Mouse (Mus musculus): ENCODE results near the gene Sipa1l1. TPM values are rescaled to one million over a fixed set of nuclear protein-coding genes. Genes with fewer than 3 reads are reported as not detected.

The Sipa1l1 gene
- total and polyA plus RNA-seq, 3 experiments: 13.6 to 36.7 (median 23.6) TPM

DNA sequence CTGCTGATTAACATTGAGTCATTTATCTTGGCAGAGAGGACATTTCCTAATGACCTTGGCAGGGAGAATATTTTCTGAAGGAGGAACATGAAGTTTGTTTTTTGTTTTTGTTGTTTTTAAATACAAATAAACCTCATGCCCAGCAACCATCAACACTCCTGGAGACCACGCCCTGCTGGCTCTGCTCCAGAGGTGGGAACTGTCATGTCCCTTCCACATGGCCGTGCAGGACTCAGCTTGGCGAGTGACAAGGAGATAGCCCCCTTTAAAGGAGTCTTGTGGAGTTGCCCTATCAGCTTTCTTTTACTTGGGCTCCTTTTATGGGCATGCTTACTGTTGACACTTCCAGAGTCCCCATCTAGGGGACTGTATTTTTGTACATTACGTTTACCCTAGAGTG, 136.9 kb downstream of the Sipa1l1 start:
- in situ Hi-C loops (cut with MboI; ENCODE audit: low pct_ligation_motif_present, low pct_unique_long_range_greater_than_20kb, low sequenced_read_pairs) (no loop called here), dilution Hi-C loops (cut with MboI; ENCODE audit: extremely low pct_ligation_motif_present, extremely low pct_unique_long_range_greater_than_20kb, low sequenced_read_pairs) (no loop called here)
- H3K4me1 ChIP-seq (ENCODE audit: control insufficient read depth in 1 of 2, insufficient read depth in 2 of 2): no peaks in the 10 kb centered on the region
- no peak for DNase-seq (ENCODE audit: extremely low read depth)
- no peak overlapping the region for H3K4me3 ChIP-seq (replicated peaks in 1 of 3; ENCODE audit: low read depth in 2 of 3, low read length in 2 of 3, poor library complexity in 1 of 3)
- H3K9me3 ChIP-seq (replicated peaks; ENCODE audit: low read length): no peaks in the 10 kb centered on the region
- H3K27me3 ChIP-seq (replicated peaks): no peaks in the 10 kb centered on the region
- H3K27ac ChIP-seq (ENCODE audit: insufficient read depth, low read depth): no peak overlapping the region
- no peak for TF ChIP-seq USF1 (IDR thresholded peaks at IDR 0.05; ENCODE audit: low read depth, low read length)
- TF ChIP-seq NRF1 (IDR thresholded peaks at IDR 0.05; ENCODE audit: low read depth, low read length): no peak
- TF ChIP-seq NELFE (IDR thresholded peaks at IDR 0.05; ENCODE audit: low read depth, low read length): no peak
- TF ChIP-seq TCF12 (IDR thresholded peaks at IDR 0.05; ENCODE audit: low read depth, low read length): no peak
- TF ChIP-seq CHD2 (IDR thresholded peaks at IDR 0.05; ENCODE audit: low read length): no peak
- no peak for TF ChIP-seq USF2 (conservative IDR thresholded peaks at IDR 0.05; ENCODE audit: low read depth, low read length)
- TF ChIP-seq EP300 (IDR thresholded peaks at IDR 0.05; ENCODE audit: low read length): no peak
- no peak for TF ChIP-seq JUN (IDR thresholded peaks at IDR 0.05; ENCODE audit: insufficient read depth, low read depth, low read length)
- TF ChIP-seq IRF4 (IDR thresholded peaks at IDR 0.05; ENCODE audit: low read depth, low read length): no peak
- no peak for TF ChIP-seq POLR2AphosphoS2 (IDR thresholded peaks at IDR 0.05; ENCODE audit: low read depth, low read length)
- TF ChIP-seq UBTF (IDR thresholded peaks at IDR 0.05; ENCODE audit: low read depth, low read length): no peak
- no peak for TF ChIP-seq HCFC1 (IDR thresholded peaks at IDR 0.05; ENCODE audit: low read depth, low read length)
- TF ChIP-seq ZKSCAN1 (IDR thresholded peaks at IDR 0.05; ENCODE audit: borderline replicate concordance, low read depth, low read length): no peak
- no peak for TF ChIP-seq GABPA (IDR thresholded peaks at IDR 0.05; ENCODE audit: insufficient replicate concordance, low read depth, low read length)
- no peak for TF ChIP-seq MXI1 (IDR thresholded peaks at IDR 0.05; ENCODE audit: low read depth, low read length)
- no peak for TF ChIP-seq CHD1 (IDR thresholded peaks at IDR 0.05; ENCODE audit: low read depth, low read length)
- TF ChIP-seq RCOR1 (conservative IDR thresholded peaks at IDR 0.05; ENCODE audit: low read depth, low read length): no peak
- no peak for TF ChIP-seq TBP (conservative IDR thresholded peaks at IDR 0.05; ENCODE audit: low read depth, low read length)
- TF ChIP-seq RAD21 (IDR thresholded peaks at IDR 0.05; ENCODE audit: low read depth, low read length): no peak
- H3K9ac ChIP-seq (ENCODE audit: insufficient read depth, low read depth): no peak overlapping the region
- H3K79me2 ChIP-seq (replicated peaks; ENCODE audit: control insufficient read depth, extremely low read depth, insufficient read depth, poor library complexity, severe bottlenecking): no peaks in the 10 kb centered on the region
- H3K36me3 ChIP-seq (replicated peaks in 1 of 2; ENCODE audit: control insufficient read depth in 1 of 2, insufficient read depth in 1 of 2, low read length in 1 of 2): peaks cover 0 to 18% of the 10 kb centered on the region in 2 experiments
- no peak overlapping the region for H3K4me2 ChIP-seq (ENCODE audit: insufficient read depth, low read depth, poor library complexity, severe bottlenecking)

DNA sequence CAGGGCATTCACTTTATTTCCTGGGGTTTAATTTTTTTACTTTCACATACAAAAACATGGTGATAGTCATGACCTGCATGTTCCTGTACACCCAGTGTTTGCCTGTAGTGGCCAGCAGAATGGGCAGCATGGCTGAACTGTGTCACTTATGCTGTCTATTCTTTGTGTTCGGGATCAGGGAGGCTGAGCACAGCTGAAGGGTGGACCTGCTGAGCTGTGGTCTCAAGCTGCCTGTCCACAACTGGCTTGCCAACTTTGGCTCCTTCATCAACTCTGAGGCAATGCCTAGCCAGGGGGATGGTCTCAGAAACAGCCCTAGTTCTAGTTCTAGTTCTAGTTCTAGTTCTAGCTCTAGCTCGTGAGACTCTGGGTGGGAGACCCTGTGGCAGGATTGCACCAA, 142.5 kb downstream of the Sipa1l1 start:
- Histone ChIP-seq H3K4me3 (replicated peaks in 1 of 3; ENCODE audit: low read depth in 2 of 3, low read length in 2 of 3, poor library complexity in 1 of 3) (no peak overlapping the region), H3K9me3 (replicated peaks; ENCODE audit: low read length) (no peaks in the 10 kb centered on the region), H3K36me3 (replicated peaks in 1 of 2; ENCODE audit: control insufficient read depth in 1 of 2, insufficient read depth in 1 of 2, low read length in 1 of 2) (peaks cover 0 to 35% of the 10 kb centered on the region in 2 experiments), H3K27me3 (replicated peaks) (no peaks in the 10 kb centered on the region), H3K4me1 (ENCODE audit: control insufficient read depth in 1 of 2, insufficient read depth in 2 of 2) (no peaks in the 10 kb centered on the region), H3K27ac (ENCODE audit: insufficient read depth, low read depth) (no peak overlapping the region), H3K4me2 (ENCODE audit: insufficient read depth, low read depth, poor library complexity, severe bottlenecking) (no peak overlapping the region), H3K79me2 (replicated peaks; ENCODE audit: control insufficient read depth, extremely low read depth, insufficient read depth, poor library complexity, severe bottlenecking) (no peaks in the 10 kb centered on the region), H3K9ac (ENCODE audit: insufficient read depth, low read depth) (no peak overlapping the region)
- DNase-seq (ENCODE audit: extremely low read depth): no peak
- dilution Hi-C loops (cut with MboI; ENCODE audit: extremely low pct_ligation_motif_present, extremely low pct_unique_long_range_greater_than_20kb, low sequenced_read_pairs) (no loop called here), in situ Hi-C loops (cut with MboI; ENCODE audit: low pct_ligation_motif_present, low pct_unique_long_range_greater_than_20kb, low sequenced_read_pairs) (no loop called here)
- TF ChIP-seq PAX5 (IDR thresholded peaks at IDR 0.05; ENCODE audit: low read length): no peak
- no peak for TF ChIP-seq USF1 (IDR thresholded peaks at IDR 0.05; ENCODE audit: low read depth, low read length)
- TF ChIP-seq BHLHE40 (IDR thresholded peaks at IDR 0.05; ENCODE audit: low read depth, low read length): no peak
- TF ChIP-seq MAZ (IDR thresholded peaks at IDR 0.05; ENCODE audit: low read depth, low read length): no peak
- TF ChIP-seq JUN (IDR thresholded peaks at IDR 0.05; ENCODE audit: insufficient read depth, low read depth, low read length): no peak
- no peak for TF ChIP-seq MAFK (IDR thresholded peaks at IDR 0.05; ENCODE audit: insufficient replicate concordance, low read length)
- TF ChIP-seq CHD2 (IDR thresholded peaks at IDR 0.05; ENCODE audit: low read length): no peak
- TF ChIP-seq JUND (conservative IDR thresholded peaks at IDR 0.05; ENCODE audit: low read depth, low read length): no peak
- no peak for TF ChIP-seq TBP (conservative IDR thresholded peaks at IDR 0.05; ENCODE audit: low read depth, low read length)
- TF ChIP-seq MYC (IDR thresholded peaks at IDR 0.05; ENCODE audit: low read depth, low read length): no peak
